Mouse (Mus musculus) ovary, adult 2 months (tissue): ENCODE measurements around the gene Cfap69. TPM values are rescaled to one million over a fixed set of nuclear protein-coding genes. Genes with fewer than 3 reads are reported as not detected.

ENCODE experiments used
- polyA plus RNA-seq: library from polyadenylated mRNA; depleted of rRNA; stranded (reverse); fragments of >200 nt; gene quantifications from 2 replicates; pipeline ENCODE4 v1.2.3, GENCODE M21; 2012; rRNA removed

The Cfap69 gene
- polyA plus RNA-seq, result 8.6 and 13.3 TPM in 2 replicates

GRCm38 (mm10) chr5:5663655-5664370 lies at the start of gene Cfap69:
TSS of gene Cfap69 (minus strand) at chr5:5664239.

DNA sequence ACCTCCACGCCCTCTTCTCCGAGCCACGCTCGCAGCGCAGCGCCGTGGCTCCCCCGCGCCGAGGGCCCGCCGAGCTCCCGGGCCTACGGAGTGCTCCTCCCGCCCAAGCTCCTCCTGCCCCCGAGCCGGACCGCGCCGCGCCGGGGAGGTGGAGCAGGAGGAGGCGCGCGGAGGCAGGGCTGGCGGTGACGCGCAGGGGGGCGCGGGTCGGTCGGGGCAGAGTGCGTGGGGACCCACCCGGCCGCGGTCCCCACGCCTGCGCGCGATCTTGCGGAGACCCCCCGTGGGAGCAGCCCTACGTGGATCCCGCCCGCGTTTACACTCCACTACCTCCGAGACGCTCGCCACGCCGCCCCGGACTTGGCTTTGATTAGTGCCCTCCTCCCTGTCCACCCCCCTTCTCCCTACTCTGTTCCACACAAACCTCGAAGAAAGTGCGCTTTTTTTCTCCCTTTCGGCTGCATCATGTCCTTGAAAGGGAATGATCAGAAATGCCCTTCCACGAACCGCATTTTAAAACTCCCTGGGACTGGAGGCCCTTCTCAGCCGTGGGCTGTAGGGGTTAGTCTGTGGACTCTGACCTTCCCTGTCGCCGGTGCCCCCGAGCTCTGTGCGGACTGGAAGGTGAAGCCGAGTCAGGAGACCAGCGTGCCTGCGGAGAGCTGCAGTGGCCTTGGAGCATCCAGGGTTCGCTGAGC lies 30.1 kb upstream of the Cfap69 start, which contains the start of gene Steap2:
TSS of gene Steap2 (minus strand) at position 623 of the 698 bp plus-strand sequence.

DNA sequence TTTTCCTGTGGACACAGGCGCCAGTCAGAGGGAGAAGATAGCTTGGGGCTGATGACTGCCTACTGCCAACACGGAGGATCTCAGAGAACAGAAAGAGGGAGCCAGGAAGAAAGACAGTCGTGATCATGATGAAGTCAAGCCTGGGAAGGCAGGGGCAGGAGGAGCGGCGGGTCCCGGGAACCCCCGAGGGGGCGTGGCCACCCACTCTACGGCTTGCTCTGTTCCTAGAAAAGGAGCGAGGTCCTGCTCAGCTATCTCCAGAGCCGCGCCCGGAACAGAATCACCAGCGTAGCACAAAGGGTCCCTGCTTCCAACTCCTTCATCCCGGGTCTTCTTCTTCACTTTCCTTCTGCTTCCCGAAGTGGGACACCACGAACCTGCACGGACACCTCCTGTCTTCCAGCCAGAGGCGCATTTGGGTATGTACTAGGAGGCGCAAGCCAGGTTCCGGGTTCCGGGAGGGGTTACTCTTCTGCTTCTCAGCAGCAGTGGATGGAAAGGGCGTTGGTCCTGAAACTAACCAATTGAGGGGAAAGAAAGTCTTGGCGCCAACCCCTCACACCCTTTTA lies 90.2 kb downstream of the Cfap69 start, which contains the start of gene Gm8773:
TSS of gene Gm8773 (plus strand) at position 51 of the 569 bp plus-strand sequence.

GRCm38 (mm10) chr5:5559079-5559740 lies 104.8 kb downstream of the Cfap69 start, which contains the start of gene Gtpbp10:
TSS of gene Gtpbp10 (minus strand) at chr5:5559538.

Other genes starting within 250 kb of the Cfap69 start
- gene Cdk14, start 243.9 kb downstream of the Cfap69 start, polyA plus RNA-seq, result 2.3 TPM in 2 replicates
- gene 1700015F17Rik, start 185.1 kb downstream of the Cfap69 start, polyA plus RNA-seq, result not detected in 2 replicates
- gene Cldn12, start 149.3 kb downstream of the Cfap69 start, polyA plus RNA-seq, result 19.4 and 20.8 TPM in 2 replicates
- gene Gtpbp10, start 104.7 kb downstream of the Cfap69 start, polyA plus RNA-seq, result 0.93 and 1.5 TPM in 2 replicates
- gene Gm8773, start 90.4 kb downstream of the Cfap69 start, polyA plus RNA-seq, result 0.14 and 0.16 TPM in 2 replicates
- gene Steap2, start 30.3 kb upstream of the Cfap69 start, polyA plus RNA-seq, result 5.2 and 8.9 TPM in 2 replicates
- 1.1 and 1.9 TPM in 2 replicates for gene Steap1, start 85.1 kb upstream of the Cfap69 start, polyA plus RNA-seq